Mouse (Mus musculus) small intestine, adult 2 months (tissue): Measurements from ENCODE around the gene Pip4k2b. TPM values are rescaled to one million over a fixed set of nuclear protein-coding genes. Genes with fewer than 3 reads are reported as not detected.
"Not testable (repeated sequence)": the region's sequence is repeated elsewhere in the genome, so short reads cannot be mapped to it uniquely, and the experiment has no call there.

Source experiments
- H3K27ac ChIP-seq: fragments of 200-500 bp; 2 replicates; pipeline ENCODE4 v1.5.1; 2012; ENCODE audit warnings: low read depth, low read length, control low read depth, inconsistent platforms; ENCODE audit not compliant: insufficient read depth
- H3K27me3 ChIP-seq: fragments of 200-500 bp; 2 replicates; pipeline ENCODE4 v1.6.1; 2012; ENCODE audit warnings: mild to moderate bottlenecking, moderate library complexity, low read length, inconsistent platforms; ENCODE audit not compliant: control insufficient read depth, insufficient read depth
- H3K36me3 ChIP-seq: fragments of 200-500 bp; 2 replicates; pipeline ENCODE4 v1.6.1; 2012; ENCODE audit warnings: mild to moderate bottlenecking, low read length, control low read depth, inconsistent platforms; ENCODE audit not compliant: control insufficient read depth, insufficient read depth
- H3K4me1 ChIP-seq: fragments of 200-500 bp; 2 replicates; pipeline ENCODE4 v1.6.1; 2012; ENCODE audit warnings: low read length, inconsistent platforms, mixed read lengths; ENCODE audit not compliant: control insufficient read depth, insufficient read depth, insufficient read length
- H3K4me3 ChIP-seq: fragments of 200-500 bp; 2 replicates; pipeline ENCODE4 v1.5.1; 2012; ENCODE audit warnings: low read depth, mild to moderate bottlenecking, control low read depth, inconsistent platforms, low read length, moderate library complexity
- CTCF ChIP-seq: fragments of 200-500 bp; IDR thresholded peaks from 2 replicates; pipeline ENCODE4 v1.5.1; 2012; ENCODE audit warnings: low read depth, mild to moderate bottlenecking, control low read depth, inconsistent platforms, low read length, moderate library complexity, mixed read lengths; ENCODE audit not compliant: insufficient replicate concordance, insufficient read length; ENCODE audit errors: extremely low read depth
- POLR2A ChIP-seq: fragments of 200-500 bp; IDR thresholded peaks from 2 replicates; pipeline ENCODE4 v1.6.1; 2012; ENCODE audit warnings: low read depth, mild to moderate bottlenecking, control low read depth, inconsistent platforms, low read length, moderate library complexity
- WGBS: fragments of 180-500 bp; shearing (Covaris S2); methylation state at CpG from one replicate; pipeline ENCODE4 v1.1.7; 2018; 5-methylcytosine and 5-hydroxymethylcytosine counted together
- polyA plus RNA-seq: library from polyadenylated mRNA; depleted of rRNA; stranded (reverse); fragments of >200 nt; gene quantifications from 2 replicates; pipeline ENCODE4 v1.2.3, GENCODE M21; 2012

The Pip4k2b gene
- polyA plus RNA-seq, 1 experiment: 3.4 TPM

- no peaks in the 10 kb centered on the region for H3K27me3 ChIP-seq
- WGBS: 77% methylated on average over 14 of the region's 14 CpGs
- H3K4me3 ChIP-seq: no peak overlapping the region
- peaks cover 2% of the 10 kb centered on the region; the same call in 1 of the 2 replicates for H3K4me1 ChIP-seq
- peaks cover 32% of the 10 kb centered on the region for H3K36me3 ChIP-seq
- no peak overlapping the region for H3K27ac ChIP-seq
- TF ChIP-seq POLR2A: no peak
- TF ChIP-seq CTCF: no peak
These were observed 29.4 kb downstream of the Pip4k2b start for GRCm38 (mm10) chr11:97714784-97715760.

GRCm38 (mm10) chr11:97714356-97714755 is 30.1 kb downstream of the Pip4k2b start:
- WGBS: 97% methylated on average over 3 of the region's 3 CpGs
- Histone ChIP-seq H3K27ac (no peak overlapping the region), H3K4me1 (no peaks in the 10 kb centered on the region), H3K27me3 (no peaks in the 10 kb centered on the region), H3K4me3 (no peak overlapping the region), H3K36me3 (peaks cover 26% of the 10 kb centered on the region)
- TF ChIP-seq POLR2A: no peak
- TF ChIP-seq CTCF: no peak

GRCm38 (mm10) chr11:97713896-97714295 is 30.6 kb downstream of the Pip4k2b start:
- H3K4me1 ChIP-seq: no peaks in the 10 kb centered on the region

GRCm38 (mm10) chr11:97712286-97712685 is 32.2 kb downstream of the Pip4k2b start:
- H3K4me3 ChIP-seq: no peak overlapping the region
- peaks cover 38% of the 10 kb centered on the region for H3K36me3 ChIP-seq
- no peaks in the 10 kb centered on the region for H3K4me1 ChIP-seq
- 88% methylated on average over 15 of the region's 15 CpGs for WGBS
- H3K27me3 ChIP-seq: no peaks in the 10 kb centered on the region
- TF ChIP-seq POLR2A: no peak
- no peak for TF ChIP-seq CTCF
- no peak overlapping the region for H3K27ac ChIP-seq

More at GRCm38 (mm10) chr11:97713896-97714295, 30.6 kb downstream of the Pip4k2b start:
- H3K4me3 ChIP-seq: no peak overlapping the region
- no peak for TF ChIP-seq CTCF
- TF ChIP-seq POLR2A: no peak
- H3K27me3 ChIP-seq: no peaks in the 10 kb centered on the region
- no peak overlapping the region for H3K27ac ChIP-seq
- 85% methylated on average over 8 of the region's 8 CpGs for WGBS
- peaks cover 28% of the 10 kb centered on the region for H3K36me3 ChIP-seq

- no peaks in the 10 kb centered on the region for H3K27me3 ChIP-seq
- TF ChIP-seq POLR2A (no peak), CTCF (no peak)
- WGBS: 71% methylated on average over 13 of the region's 13 CpGs
- H3K27ac ChIP-seq: no peak overlapping the region
- H3K36me3 ChIP-seq: peaks cover 47% of the 10 kb centered on the region
- H3K4me3 ChIP-seq: no peak overlapping the region
- no peaks in the 10 kb centered on the region for H3K4me1 ChIP-seq
These were observed 33.2 kb downstream of the Pip4k2b start for GRCm38 (mm10) chr11:97711200-97711900.

- WGBS: 76% methylated on average over 2 of the region's 2 CpGs
- not testable (repeated sequence) for H3K4me1 ChIP-seq, H3K4me3 ChIP-seq, H3K27me3 ChIP-seq, H3K27ac ChIP-seq
- H3K36me3 ChIP-seq: peaks cover 50% of the 10 kb centered on the region
These were observed 34.4 kb downstream of the Pip4k2b start for GRCm38 (mm10) chr11:97710067-97710466.

- under 1% methylated on average over 35 of the region's 35 CpGs for WGBS
These were observed 41.3 kb downstream of the Pip4k2b start, which contains the start of gene Psmb3 for GRCm38 (mm10) chr11:97703039-97703826. TSS of gene Psmb3 (plus strand) at chr11:97703399.

More at GRCm38 (mm10) chr11:97703039-97703826, 41.3 kb downstream of the Pip4k2b start, which contains the start of gene Psmb3:
- peak within 1 kb of the TSS; percentile 55 for H3K27ac ChIP-seq
- peaks cover 17% of the 10 kb centered on the region for H3K36me3 ChIP-seq
- H3K4me3 ChIP-seq: peak within 1 kb of the TSS; percentile 85
- H3K27me3 ChIP-seq: no peaks in the 10 kb centered on the region
- TF ChIP-seq POLR2A (peak; percentile 71), CTCF (no peak)
- peaks cover 6% of the 10 kb centered on the region for H3K4me1 ChIP-seq
